Mouse (Mus musculus) midbrain, embryonic 14.5 days (tissue): ENCODE measurements around the gene 3110082I17Rik. TPM values are rescaled to one million over a fixed set of nuclear protein-coding genes. Genes with fewer than 3 reads are reported as not detected.

Source experiments
- ATAC-seq: fragments of 200-750 bp; cut with Nextera tagmentation; 2 replicates; pipeline ENCODE4 v1.8.0; 2017; ENCODE audit warnings: moderate number of reproducible peaks, moderate library complexity; ENCODE audit not compliant: low FRiP score, low TSS enrichment
- DNase-seq: peaks from one replicate; pipeline ENCODE4 v3.0.0-alpha.2; 2015
- H3K27ac ChIP-seq: fragments of 300-500 bp; sonication (generic); replicated peaks from 2 replicates; pipeline ENCODE4 v1.5.1; 2014; ENCODE audit warnings: mild to moderate bottlenecking, low read depth, low read length, moderate library complexity
- H3K27me3 ChIP-seq: fragments of 300-500 bp; sonication (generic); 2 replicates; pipeline ENCODE4 v1.6.1; 2014; ENCODE audit warnings: low read length, control low read depth, mixed read lengths; ENCODE audit not compliant: control insufficient read depth, insufficient read depth
- H3K36me3 ChIP-seq: fragments of 300-500 bp; sonication (generic); 2 replicates; pipeline ENCODE4 v1.6.1; 2014; ENCODE audit warnings: low read length, control low read depth; ENCODE audit not compliant: control insufficient read depth, insufficient read depth
- H3K4me1 ChIP-seq: fragments of 300-500 bp; sonication (generic); 2 replicates; pipeline ENCODE4 v1.6.1; 2014; ENCODE audit warnings: mild to moderate bottlenecking, antibody characterized with exemption, low read length, control low read depth; ENCODE audit not compliant: control insufficient read depth, insufficient read depth
- H3K4me2 ChIP-seq: fragments of 300-500 bp; sonication (generic); 2 replicates; pipeline ENCODE4 v1.6.1; 2014; ENCODE audit warnings: mild to moderate bottlenecking, low read length, moderate library complexity
- H3K4me3 ChIP-seq: fragments of 300-500 bp; sonication (generic); replicated peaks from 2 replicates; pipeline ENCODE4 v1.5.1; 2014; ENCODE audit warnings: low read depth, low read length
- H3K9ac ChIP-seq: fragments of 300-500 bp; sonication (generic); replicated peaks from 2 replicates; pipeline ENCODE4 v1.6.1; 2014; ENCODE audit warnings: mild to moderate bottlenecking, low read length, moderate library complexity
- H3K9me3 ChIP-seq: fragments of 300-500 bp; sonication (generic); 2 replicates; pipeline ENCODE4 v1.6.1; 2016; ENCODE audit warnings: low read length, control low read depth, mixed read lengths; ENCODE audit not compliant: control insufficient read depth
- WGBS: fragments of 180-500 bp; shearing (Covaris S2); extraction: QIAGEN DNeasy Blood & Tissue Kit; methylation state at CpG from one replicate; pipeline ENCODE4 v1.1.7; 2014; 5-methylcytosine and 5-hydroxymethylcytosine counted together
- polyA plus RNA-seq: library from polyadenylated mRNA; unstranded; fragments of >200 nt; fragmentation: Nextera tagmentation; extraction: Ambion mirVana; gene quantifications from 2 replicates; pipeline ENCODE4 v1.2.1, GENCODE M21; 2014

The 3110082I17Rik gene
- polyA plus RNA-seq, 1 experiment from 2014 or later = 12.8 TPM

- Histone ChIP-seq H3K36me3 (peaks cover 22% of the 10 kb centered on the region), H3K4me1 (no peaks in the 10 kb centered on the region), H3K27me3 (peaks cover under 1% of the 10 kb centered on the region; the same call in 1 of the 2 replicates), H3K4me2 (no peak overlapping the region), H3K9me3 (no peaks in the 10 kb centered on the region), H3K4me3 (no peak overlapping the region), H3K27ac (no peak overlapping the region), H3K9ac (no peak overlapping the region)
- ATAC-seq = no peak
- WGBS = 20% methylated on average over 8 of the region's 8 CpGs
- DNase-seq = peak; percentile 86
These were observed 128.6 kb downstream of the 3110082I17Rik start for GRCm38 (mm10) chr5:139331742-139332141.

- no peak for ATAC-seq
- Histone ChIP-seq H3K4me1 (no peaks in the 10 kb centered on the region), H3K36me3 (peaks cover 12% of the 10 kb centered on the region), H3K9me3 (no peaks in the 10 kb centered on the region), H3K4me2 (no peak overlapping the region), H3K27ac (no peak overlapping the region), H3K27me3 (peaks cover 10% of the 10 kb centered on the region), H3K9ac (no peak overlapping the region), H3K4me3 (no peak overlapping the region)
- DNase-seq = no peak
- 79% methylated on average over 7 of the region's 7 CpGs for WGBS
These were observed 129.6 kb downstream of the 3110082I17Rik start for GRCm38 (mm10) chr5:139330766-139331165.

GRCm38 (mm10) chr5:139327634-139328020 is 132.7 kb downstream of the 3110082I17Rik start:
- H3K27me3 ChIP-seq = peaks cover 30% of the 10 kb centered on the region
- WGBS = 76% methylated on average over 7 of the region's 7 CpGs
- no peak overlapping the region for H3K4me2 ChIP-seq
- no peak for ATAC-seq
- no peak overlapping the region for H3K9ac ChIP-seq
- no peak for DNase-seq
- H3K4me1 ChIP-seq = peaks cover 4% of the 10 kb centered on the region; the same call in 1 of the 2 replicates
- no peaks in the 10 kb centered on the region for H3K36me3 ChIP-seq
- H3K27ac ChIP-seq = no peak overlapping the region
- H3K9me3 ChIP-seq = no peaks in the 10 kb centered on the region
- no peak overlapping the region for H3K4me3 ChIP-seq

- H3K36me3 ChIP-seq = no peaks in the 10 kb centered on the region
- H3K4me3 ChIP-seq = no peak overlapping the region
- no peak overlapping the region for H3K27ac ChIP-seq
- peaks cover 4% of the 10 kb centered on the region; the same call in 1 of the 2 replicates for H3K4me1 ChIP-seq
- no peak for DNase-seq
- WGBS = 64% methylated on average over 7 of the region's 7 CpGs
- no peak overlapping the region for H3K9ac ChIP-seq
- no peak for ATAC-seq
- H3K27me3 ChIP-seq = peaks cover 30% of the 10 kb centered on the region
- H3K9me3 ChIP-seq = no peaks in the 10 kb centered on the region
- no peak overlapping the region for H3K4me2 ChIP-seq
These were observed 133.2 kb downstream of the 3110082I17Rik start for GRCm38 (mm10) chr5:139326986-139327633.

GRCm38 (mm10) chr5:139326111-139326696 is 134.1 kb downstream of the 3110082I17Rik start:
- Histone ChIP-seq H3K4me3 (no peak overlapping the region), H3K9me3 (no peaks in the 10 kb centered on the region), H3K4me1 (peaks cover 4% of the 10 kb centered on the region; the same call in 1 of the 2 replicates), H3K9ac (no peak overlapping the region), H3K27me3 (peaks cover 30% of the 10 kb centered on the region), H3K27ac (no peak overlapping the region), H3K36me3 (no peaks in the 10 kb centered on the region), H3K4me2 (no peak overlapping the region)
- 65% methylated on average over 13 of the region's 13 CpGs for WGBS
- ATAC-seq = no peak
- DNase-seq = no peak

- WGBS = 3% methylated on average over 57 of the region's 61 CpGs
- peak within 1 kb of the TSS; percentile 84 for H3K9ac ChIP-seq
- peak within 1 kb of the TSS; percentile 68 for H3K4me3 ChIP-seq
- peaks cover 4% of the 10 kb centered on the region; the same call in 1 of the 2 replicates for H3K4me1 ChIP-seq
- ATAC-seq = peak; percentile 83
- peak within 1 kb of the TSS; percentile 80 for H3K4me2 ChIP-seq
- DNase-seq = peak; percentile 85
- peak within 1 kb of the TSS; percentile 67 for H3K27ac ChIP-seq
- H3K27me3 ChIP-seq = peaks cover 30% of the 10 kb centered on the region
- no peaks in the 10 kb centered on the region for H3K9me3 ChIP-seq
- no peaks in the 10 kb centered on the region for H3K36me3 ChIP-seq
These were observed 134.8 kb downstream of the 3110082I17Rik start, which contains the start of gene Adap1 for GRCm38 (mm10) chr5:139325395-139325966. Gene Adap1, minus strand, starts transcription at chr5:139325622.

- 2% methylated on average over 46 of the region's 62 CpGs for WGBS
- peak; percentile 61 for ATAC-seq
- Histone ChIP-seq H3K4me2 (peak overlapping the region; percentile 80), H3K36me3 (no peaks in the 10 kb centered on the region), H3K4me3 (peak overlapping the region; percentile 68), H3K9me3 (no peaks in the 10 kb centered on the region), H3K4me1 (peaks cover 4% of the 10 kb centered on the region; the same call in 1 of the 2 replicates), H3K9ac (peak overlapping the region; percentile 84), H3K27me3 (peaks cover 30% of the 10 kb centered on the region), H3K27ac (peak overlapping the region; percentile 67)
- DNase-seq = peak; percentile 54
These were observed 135.5 kb downstream of the 3110082I17Rik start for GRCm38 (mm10) chr5:139324691-139325394.

- H3K9ac ChIP-seq = peak overlapping the region; percentile 84
- H3K27ac ChIP-seq = no peak overlapping the region
- H3K4me2 ChIP-seq = peak overlapping the region; percentile 80
- H3K4me1 ChIP-seq = peaks cover 4% of the 10 kb centered on the region; the same call in 1 of the 2 replicates
- H3K4me3 ChIP-seq = peak overlapping the region; percentile 68
- no peaks in the 10 kb centered on the region for H3K9me3 ChIP-seq
- peaks cover 30% of the 10 kb centered on the region for H3K27me3 ChIP-seq
- H3K36me3 ChIP-seq = no peaks in the 10 kb centered on the region
- WGBS = 54% methylated on average over 5 of the region's 5 CpGs
- ATAC-seq (no peak), DNase-seq (peak; percentile 20)
These were observed 136.3 kb downstream of the 3110082I17Rik start for GRCm38 (mm10) chr5:139324045-139324491.
